Mouse (Mus musculus) right cerebral cortex, adult 2 months (tissue): ENCODE measurements around the gene Synrg.

Source experiments
- DNase-seq, 2 experiments: peaks; one replicate each; pipeline ENCODE4 v3.0.0; 2021 to 2022; ENCODE audit warnings: low spot score in 2 of 2

Synrg gene

DNA sequence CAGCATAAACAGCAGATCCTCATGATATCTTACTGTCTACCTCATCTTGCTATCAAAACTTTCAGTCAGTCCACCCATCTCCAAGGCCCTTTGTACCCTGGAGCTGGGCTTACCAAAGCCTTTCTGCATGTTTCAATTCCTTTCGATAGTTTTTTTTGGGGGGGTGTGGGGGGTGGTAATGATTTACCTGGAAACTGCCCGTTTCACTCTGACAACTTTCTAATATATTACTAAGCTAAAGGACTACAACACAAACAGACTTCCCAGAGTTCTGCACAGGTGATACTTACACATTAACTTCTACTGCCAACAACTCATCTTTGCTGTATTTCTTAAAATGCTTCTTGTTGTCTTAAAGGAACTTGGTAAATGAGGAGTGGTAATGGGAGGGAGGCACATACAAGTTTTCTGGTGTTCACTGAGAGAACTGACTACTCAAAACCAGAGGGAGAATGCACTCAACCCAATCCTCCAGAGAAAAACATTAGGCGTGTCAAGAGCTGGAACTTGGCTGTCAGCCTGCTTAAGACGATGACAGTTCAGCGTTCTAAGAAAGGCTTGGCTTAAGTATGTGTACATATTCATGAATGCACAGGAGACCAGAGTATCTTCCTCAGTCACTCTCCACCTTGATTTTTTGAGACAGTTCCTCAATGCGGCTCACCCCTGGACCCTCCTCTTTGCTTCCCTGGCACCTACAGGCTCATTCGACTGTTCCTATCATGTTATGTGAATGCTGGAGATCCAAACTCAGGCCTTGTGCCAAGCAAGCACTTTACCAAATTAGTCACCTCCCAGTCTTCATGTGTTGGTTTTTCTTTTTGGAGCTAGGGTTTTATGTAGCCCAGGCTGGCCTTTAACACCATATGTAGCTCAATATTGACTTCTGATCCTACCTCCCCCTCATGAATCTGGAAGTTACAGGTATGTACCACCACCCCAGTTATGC lies 109.9 kb downstream of the Synrg start:
- DNase-seq: peak in 1 of 2 experiments; percentile 55

DNA sequence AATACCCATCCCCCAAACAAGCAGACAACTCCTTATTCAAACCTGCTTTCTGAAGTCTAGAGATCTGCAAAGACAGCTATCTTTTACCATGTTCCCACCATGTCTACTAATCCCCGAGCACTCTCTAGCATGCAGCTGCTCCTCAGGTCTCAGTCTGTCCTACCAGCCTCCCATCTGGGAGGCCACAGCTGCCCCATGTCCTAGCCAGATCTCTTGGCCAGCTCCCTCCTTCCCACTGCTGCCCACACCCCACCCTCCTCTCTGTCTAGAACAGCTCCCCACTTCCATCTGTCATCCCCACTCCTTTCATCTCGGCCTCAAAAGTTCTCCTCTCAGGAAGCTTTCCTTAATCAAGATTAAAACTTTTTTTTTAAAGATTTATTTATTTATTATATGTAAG lies 112.8 kb downstream of the Synrg start:
- no peak for DNase-seq

DNA sequence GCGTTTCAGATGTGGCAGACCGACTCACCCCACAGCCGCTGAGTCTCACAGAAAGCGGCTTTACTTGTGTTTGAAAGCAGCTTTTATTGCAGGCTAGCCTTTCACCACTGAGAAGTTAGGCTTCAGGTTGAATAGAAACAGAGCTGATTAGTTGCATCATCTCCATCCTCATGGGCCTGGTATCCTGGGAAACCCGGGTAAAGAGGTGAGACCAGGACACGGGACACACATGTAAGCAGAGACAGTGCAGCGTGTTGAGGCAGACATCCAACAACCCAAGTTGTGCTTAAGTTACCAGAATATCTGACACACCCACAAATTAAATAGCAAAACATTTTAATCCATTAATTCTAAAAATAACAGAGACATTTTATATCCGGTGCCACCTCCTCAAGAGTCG lies 114.4 kb downstream of the Synrg start:
- DNase-seq: no peak

- no peak for DNase-seq
Measured at GRCm38 (mm10) chr11:84079361-84079760, 115.1 kb downstream of the Synrg start.

DNA sequence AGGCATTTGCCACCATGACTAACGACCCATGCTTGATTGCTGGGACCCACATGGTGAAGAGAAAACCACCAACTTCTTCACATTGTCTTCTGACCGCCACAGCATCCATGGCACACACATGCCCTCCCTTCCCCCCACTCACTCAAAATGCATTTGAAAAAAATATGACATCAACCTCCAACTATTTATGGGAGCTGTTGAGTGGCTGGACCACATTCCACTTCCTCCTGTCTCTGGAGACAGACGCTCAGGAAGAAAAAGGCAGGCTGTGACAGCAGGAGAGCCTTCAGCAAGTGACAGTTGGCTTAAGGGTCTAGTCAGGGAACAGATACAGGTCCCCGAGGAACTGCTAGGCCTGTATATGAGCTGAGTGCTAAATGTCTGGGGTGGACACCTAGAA lies 115.7 kb downstream of the Synrg start:
- no peak for DNase-seq

GRCm38 (mm10) chr11:84080327-84080726 lies 116.1 kb downstream of the Synrg start:
- no peak for DNase-seq

- no peak for DNase-seq
Measured at GRCm38 (mm10) chr11:84081901-84082300, 117.7 kb downstream of the Synrg start.

DNA sequence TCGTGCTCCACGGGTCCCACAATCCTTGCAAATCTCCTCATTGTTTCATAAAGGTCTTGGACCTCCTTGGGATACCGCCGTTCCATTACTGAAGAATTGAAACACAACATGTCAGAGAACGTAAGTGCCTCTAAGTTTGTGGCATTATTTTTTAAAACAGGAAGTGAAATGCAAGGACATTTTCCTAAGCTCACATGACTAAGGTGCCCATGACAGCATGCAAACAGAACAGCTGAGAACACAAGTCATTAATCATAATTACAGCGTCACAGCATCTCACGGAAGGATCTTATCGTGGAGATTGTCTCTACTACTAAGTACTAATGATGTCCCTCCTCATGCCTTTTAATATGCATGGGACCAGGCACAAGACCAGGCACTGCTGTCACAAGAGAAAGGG lies 126.3 kb downstream of the Synrg start:
- DNase-seq: no peak
